Mouse (Mus musculus) erythroblast, embryonic 14.5 days (primary cell): Measurements from ENCODE around the gene Vegfc. TPM values are rescaled to one million over a fixed set of nuclear protein-coding genes. Genes with fewer than 3 reads are reported as not detected.

Experiments
- H3K27me3 ChIP-seq: 2 replicates; pipeline ENCODE4 v1.6.1; 2012; ENCODE audit warnings: inconsistent platforms; ENCODE audit not compliant: control insufficient read depth
- H3K36me3 ChIP-seq: 2 replicates; pipeline ENCODE4 v1.6.1; 2012; ENCODE audit warnings: mild to moderate bottlenecking, inconsistent platforms; ENCODE audit not compliant: control insufficient read depth
- H3K4me1 ChIP-seq: 2 replicates; pipeline ENCODE4 v1.6.1; 2012; ENCODE audit warnings: inconsistent platforms; ENCODE audit not compliant: control insufficient read depth
- H3K4me3 ChIP-seq: replicated peaks from 2 replicates; pipeline ENCODE3; 2012; ENCODE audit warnings: moderate library complexity, mild to moderate bottlenecking, inconsistent platforms
- H3K9me3 ChIP-seq: 2 replicates; pipeline ENCODE4 v1.6.1; 2012; ENCODE audit warnings: low read length, inconsistent platforms, mixed read lengths; ENCODE audit not compliant: control insufficient read depth
- GATA1 ChIP-seq: IDR thresholded peaks from 2 replicates; pipeline ENCODE4 v1.6.1; 2012; ENCODE audit warnings: low read length, inconsistent platforms, mixed read lengths
- TAL1 ChIP-seq: IDR thresholded peaks from 3 replicates; pipeline ENCODE4 v1.6.1; 2012; ENCODE audit warnings: low read length, inconsistent platforms, mixed read lengths
- polyA plus RNA-seq: library from polyadenylated mRNA; stranded (reverse); fragments of >175 nt; gene quantifications from 2 replicates; pipeline ENCODE4 v1.2.3, GENCODE M21; 2012

The Vegfc gene
- polyA plus RNA-seq, 1 experiment, result not detected

DNA sequence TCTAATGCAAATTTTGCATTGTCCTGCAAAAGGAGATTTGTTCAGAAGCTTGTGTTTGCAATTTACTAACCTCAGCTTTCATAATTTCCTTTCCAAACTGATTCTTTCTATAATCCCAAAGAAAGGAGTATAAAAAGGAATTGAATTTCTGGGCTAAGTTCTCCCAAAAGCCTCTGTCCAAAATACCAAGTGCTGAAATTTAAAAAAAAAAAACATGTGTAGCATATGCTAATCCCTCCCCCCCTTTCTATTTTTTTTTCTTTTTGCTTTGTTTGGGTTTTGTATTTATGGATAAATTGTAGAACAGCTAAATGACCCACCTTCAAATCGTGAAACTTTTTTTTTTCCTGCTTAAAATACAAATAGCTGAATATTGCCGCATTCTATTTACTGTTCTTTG is 53.2 kb downstream of the Vegfc start:
- H3K27me3 ChIP-seq, result no peaks in the 10 kb centered on the region
- no peaks in the 10 kb centered on the region for H3K4me1 ChIP-seq
- TF ChIP-seq TAL1 (no peak), GATA1 (no peak)
- no peaks in the 10 kb centered on the region for H3K9me3 ChIP-seq
- H3K4me3 ChIP-seq, result no peak overlapping the region
- H3K36me3 ChIP-seq, result no peaks in the 10 kb centered on the region

DNA sequence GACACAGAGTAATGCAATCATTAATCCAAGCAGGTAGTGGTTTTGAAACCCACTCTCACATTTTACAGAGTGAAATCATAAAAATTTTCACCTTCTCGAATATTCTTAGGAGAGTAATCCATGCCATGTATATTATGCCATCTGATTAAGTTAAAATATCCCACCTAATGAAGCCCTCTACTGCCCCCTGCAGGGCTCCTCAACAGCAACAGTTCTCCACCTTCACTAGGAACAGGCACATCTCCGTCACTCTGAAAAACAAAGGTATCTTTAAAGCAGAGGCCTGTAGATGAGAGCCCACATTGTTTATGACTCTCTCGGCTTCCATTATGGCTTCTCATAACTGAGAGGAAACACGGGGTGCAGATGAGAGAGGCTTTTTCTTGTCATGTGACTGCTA is 75.8 kb downstream of the Vegfc start:
- no peaks in the 10 kb centered on the region for H3K9me3 ChIP-seq
- no peaks in the 10 kb centered on the region for H3K36me3 ChIP-seq
- TF ChIP-seq TAL1, result no peak
- no peak for TF ChIP-seq GATA1
- H3K27me3 ChIP-seq, result no peaks in the 10 kb centered on the region
- H3K4me3 ChIP-seq, result no peak overlapping the region
- no peaks in the 10 kb centered on the region for H3K4me1 ChIP-seq

- Histone ChIP-seq H3K4me3 (no peak overlapping the region), H3K27me3 (no peaks in the 10 kb centered on the region), H3K4me1 (no peaks in the 10 kb centered on the region), H3K9me3 (no peaks in the 10 kb centered on the region), H3K36me3 (no peaks in the 10 kb centered on the region)
- TF ChIP-seq GATA1, result no peak
- TF ChIP-seq TAL1, result no peak
Measured at GRCm38 (mm10) chr8:54163505-54163904, 86.1 kb downstream of the Vegfc start.

GRCm38 (mm10) chr8:54185336-54185735 is 107.9 kb downstream of the Vegfc start:
- Histone ChIP-seq H3K4me1 (no peaks in the 10 kb centered on the region), H3K36me3 (no peaks in the 10 kb centered on the region), H3K4me3 (no peak overlapping the region), H3K9me3 (no peaks in the 10 kb centered on the region), H3K27me3 (no peaks in the 10 kb centered on the region)
- TF ChIP-seq GATA1 (no peak), TAL1 (no peak)

- Histone ChIP-seq H3K27me3 (no peaks in the 10 kb centered on the region), H3K4me3 (no peak overlapping the region), H3K4me1 (no peaks in the 10 kb centered on the region), H3K9me3 (no peaks in the 10 kb centered on the region), H3K36me3 (no peaks in the 10 kb centered on the region)
- TF ChIP-seq GATA1, result no peak
Measured at GRCm38 (mm10) chr8:54185927-54186326, 108.5 kb downstream of the Vegfc start.

- no peak for TF ChIP-seq GATA1
- no peak for TF ChIP-seq TAL1
- Histone ChIP-seq H3K4me3 (no peak overlapping the region), H3K9me3 (no peaks in the 10 kb centered on the region), H3K4me1 (no peaks in the 10 kb centered on the region), H3K27me3 (no peaks in the 10 kb centered on the region), H3K36me3 (no peaks in the 10 kb centered on the region)
Measured at GRCm38 (mm10) chr8:54216250-54216649, 138.8 kb downstream of the Vegfc start.

GRCm38 (mm10) chr8:54228801-54229204 is 151.4 kb downstream of the Vegfc start:
- TF ChIP-seq TAL1, result no peak
- TF ChIP-seq GATA1, result no peak
- H3K27me3 ChIP-seq, result no peaks in the 10 kb centered on the region
- no peaks in the 10 kb centered on the region for H3K9me3 ChIP-seq
- no peaks in the 10 kb centered on the region for H3K36me3 ChIP-seq
- no peaks in the 10 kb centered on the region for H3K4me1 ChIP-seq
- no peak overlapping the region for H3K4me3 ChIP-seq

GRCm38 (mm10) chr8:54230638-54231037 is 153.2 kb downstream of the Vegfc start:
- H3K27me3 ChIP-seq, result no peaks in the 10 kb centered on the region
- no peak overlapping the region for H3K4me3 ChIP-seq
- no peaks in the 10 kb centered on the region for H3K9me3 ChIP-seq
- no peak for TF ChIP-seq GATA1
- H3K36me3 ChIP-seq, result no peaks in the 10 kb centered on the region
- H3K4me1 ChIP-seq, result no peaks in the 10 kb centered on the region

DNA sequence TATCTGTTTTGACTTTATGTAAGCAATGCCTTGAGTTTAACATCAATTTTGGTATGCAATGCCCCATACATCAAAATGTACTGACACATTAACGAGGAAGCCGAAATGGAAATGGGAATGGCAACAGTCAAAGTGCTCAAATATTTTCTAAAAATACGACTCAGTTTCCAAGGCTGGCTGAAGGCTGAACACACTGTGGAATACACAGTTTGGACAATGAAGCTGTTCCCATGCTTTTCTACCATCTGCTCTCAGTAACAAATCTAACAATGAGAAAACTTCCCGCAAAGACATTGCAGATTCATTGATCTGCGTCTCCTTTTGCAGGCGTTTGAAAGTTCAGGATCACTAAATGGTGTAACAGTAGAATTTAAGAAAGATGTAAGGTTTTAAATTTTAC is 155.9 kb downstream of the Vegfc start:
- no peak for TF ChIP-seq TAL1
- TF ChIP-seq GATA1, result no peak
- H3K4me3 ChIP-seq, result no peak overlapping the region
- H3K4me1 ChIP-seq, result no peaks in the 10 kb centered on the region
- H3K27me3 ChIP-seq, result no peaks in the 10 kb centered on the region
- H3K9me3 ChIP-seq, result no peaks in the 10 kb centered on the region
- no peaks in the 10 kb centered on the region for H3K36me3 ChIP-seq
